ENCODE assay signal across 9 mouse cellular contexts in genomic region chr17:30454862-30455243, GRCm38 (mm10).
DNase-seq lines count a peak whose midpoint lies in the region; ATAC-seq and TF ChIP-seq lines count a peak whose summit lies in the region.
"Had no signal": no experiment of that assay in that cellular context is flagged by ENCODE, and none has a peak within 500 bp of the region (broad histone marks: within the 10 kb centered on the region; RNA-seq: fewer than 3 reads in every experiment).

No protein-coding gene starts in this region.

- 28% methylated on average over 3 of the region's 3 CpGs for WGBS in forebrain, embryonic 10.5 days
- WGBS in forebrain, embryonic 12.5 days: 16% methylated on average over 3 of the region's 3 CpGs
- WGBS in embryonic facial prominence, embryonic 14.5 days: 17% methylated on average over 3 of the region's 3 CpGs
- WGBS in kidney, postnatal 0 days: 35% methylated on average over 3 of the region's 3 CpGs
- 26% methylated on average over 3 of the region's 3 CpGs for WGBS in liver, postnatal 0 days (ENCODE audit: insufficient replicate concordance)
- WGBS in spleen, adult 2 months: 28% methylated on average over 3 of the region's 3 CpGs

- no peak for ATAC-seq in forebrain, embryonic 12.5 days (ENCODE audit: low FRiP score)
- no peak for ATAC-seq in embryonic facial prominence, embryonic 14.5 days (ENCODE audit: low read depth)
- ATAC-seq in kidney, postnatal 0 days (replicated peaks; ENCODE audit: low FRiP score, low read depth): no peak
- no peak for ATAC-seq in liver, postnatal 0 days

- H3K36me3 ChIP-seq in forebrain, embryonic 10.5 days (replicated peaks): no peaks in the 10 kb centered on the region
- H3K36me3 ChIP-seq in forebrain, embryonic 12.5 days (replicated peaks): no peaks in the 10 kb centered on the region
- no peaks in the 10 kb centered on the region for H3K36me3 ChIP-seq in embryonic facial prominence, embryonic 14.5 days (ENCODE audit: control insufficient read depth, insufficient read depth, low read length)
- H3K36me3 ChIP-seq in kidney, postnatal 0 days (ENCODE audit: insufficient read depth, low read length): no peaks in the 10 kb centered on the region
- no peaks in the 10 kb centered on the region for H3K36me3 ChIP-seq in liver, postnatal 0 days (replicated peaks; ENCODE audit: insufficient read depth, low read length)
- no peaks in the 10 kb centered on the region for H3K36me3 ChIP-seq in spleen, adult 2 months (ENCODE audit: control insufficient read depth, insufficient read depth, low read length)
- H3K36me3 ChIP-seq: limb, embryonic 15.5 days had no signal

- H3K4me1 ChIP-seq in forebrain, embryonic 10.5 days: peaks cover 33% of the 10 kb centered on the region
- peaks cover 37% of the 10 kb centered on the region for H3K4me1 ChIP-seq in forebrain, embryonic 12.5 days
- no peaks in the 10 kb centered on the region for H3K4me1 ChIP-seq in embryonic facial prominence, embryonic 14.5 days (ENCODE audit: control insufficient read depth, insufficient read depth, low read length)
- no peaks in the 10 kb centered on the region for H3K4me1 ChIP-seq in kidney, postnatal 0 days (replicated peaks; ENCODE audit: insufficient read depth, low read length)
- H3K4me1 ChIP-seq in liver, postnatal 0 days (ENCODE audit: insufficient read depth): no peaks in the 10 kb centered on the region
- no peaks in the 10 kb centered on the region for H3K4me1 ChIP-seq in spleen, adult 2 months (ENCODE audit: control insufficient read depth, insufficient read depth, insufficient read length)

- H3K9ac ChIP-seq in forebrain, embryonic 12.5 days: no peak overlapping the region
- no peak overlapping the region for H3K9ac ChIP-seq in embryonic facial prominence, embryonic 14.5 days (ENCODE audit: low read depth, low read length)
- H3K9ac ChIP-seq in kidney, postnatal 0 days (ENCODE audit: low read depth, low read length): no peak overlapping the region
- no peak overlapping the region for H3K9ac ChIP-seq in liver, postnatal 0 days (replicated peaks)
- H3K9ac ChIP-seq: limb, embryonic 15.5 days had no signal

- H3K9me3 ChIP-seq in forebrain, embryonic 10.5 days: no peaks in the 10 kb centered on the region
- no peaks in the 10 kb centered on the region for H3K9me3 ChIP-seq in forebrain, embryonic 12.5 days
- H3K9me3 ChIP-seq in embryonic facial prominence, embryonic 14.5 days (ENCODE audit: control insufficient read depth, low read length): no peaks in the 10 kb centered on the region
- H3K9me3 ChIP-seq in kidney, postnatal 0 days (replicated peaks; ENCODE audit: low read length): no peaks in the 10 kb centered on the region
- H3K9me3 ChIP-seq in liver, postnatal 0 days (ENCODE audit: low read length): no peaks in the 10 kb centered on the region
- H3K9me3 ChIP-seq: limb, embryonic 15.5 days had no signal

- H3K27me3 ChIP-seq in forebrain, embryonic 10.5 days (ENCODE audit: poor library complexity, severe bottlenecking): no peaks in the 10 kb centered on the region
- no peaks in the 10 kb centered on the region for H3K27me3 ChIP-seq in forebrain, embryonic 12.5 days
- H3K27me3 ChIP-seq in embryonic facial prominence, embryonic 14.5 days (replicated peaks; ENCODE audit: control insufficient read depth, insufficient read depth, low read length): no peaks in the 10 kb centered on the region
- no peaks in the 10 kb centered on the region for H3K27me3 ChIP-seq in kidney, postnatal 0 days (ENCODE audit: insufficient read depth, low read length)
- H3K27me3 ChIP-seq in liver, postnatal 0 days (ENCODE audit: insufficient read depth, low read length): no peaks in the 10 kb centered on the region
- no peaks in the 10 kb centered on the region for H3K27me3 ChIP-seq in spleen, adult 2 months (ENCODE audit: control insufficient read depth, insufficient read depth, low read length)
- H3K27me3 ChIP-seq: limb, embryonic 15.5 days had no signal

- DNase-seq in forebrain, embryonic 10.5 days (ENCODE audit: extremely low spot score, low spot score): peak; percentile 79
- peak; percentile 81 for DNase-seq in B cell, adult 2 months
- DNase-seq in adrenal gland, postnatal 36 days: peak; percentile 74 to 76
- DNase-seq in embryonic facial prominence, embryonic 14.5 days (ENCODE audit: low spot score): peak; percentile 74
- DNase-seq in kidney, postnatal 0 days (ENCODE audit: low spot score): peak; percentile 82
- peak; percentile 73 for DNase-seq in liver, postnatal 0 days
- DNase-seq in spleen, adult 2 months (ENCODE audit: low read depth in 1 of 2, low spot score in 2 of 2): peak; percentile 22 to 53

- no peak overlapping the region for H3K27ac ChIP-seq in forebrain, embryonic 10.5 days
- H3K27ac ChIP-seq in forebrain, embryonic 12.5 days: no peak overlapping the region
- no peak overlapping the region for H3K27ac ChIP-seq in embryonic facial prominence, embryonic 14.5 days (replicated peaks; ENCODE audit: low read depth, low read length)
- no peak overlapping the region for H3K27ac ChIP-seq in kidney, postnatal 0 days
- no peak overlapping the region for H3K27ac ChIP-seq in liver, postnatal 0 days (ENCODE audit: low read depth)
- no peak overlapping the region for H3K27ac ChIP-seq in spleen, adult 2 months (ENCODE audit: insufficient read depth, low read length)
- H3K27ac ChIP-seq: limb, embryonic 15.5 days had no signal

- no peak for TF ChIP-seq POLR2A in spleen, adult 2 months (IDR thresholded peaks at IDR 0.05; ENCODE audit: low read depth, low read length)

- no peak overlapping the region for H3K4me3 ChIP-seq in forebrain, embryonic 10.5 days
- H3K4me3 ChIP-seq in forebrain, embryonic 12.5 days (replicated peaks): no peak overlapping the region
- no peak overlapping the region for H3K4me3 ChIP-seq in embryonic facial prominence, embryonic 14.5 days (ENCODE audit: low read depth, low read length)
- no peak overlapping the region for H3K4me3 ChIP-seq in kidney, postnatal 0 days (replicated peaks; ENCODE audit: low read depth, low read length)
- no peak overlapping the region for H3K4me3 ChIP-seq in liver, postnatal 0 days (ENCODE audit: low read depth, low read length)
- H3K4me3 ChIP-seq in spleen, adult 2 months (ENCODE audit: extremely low read depth, insufficient read depth, insufficient read length): no peak overlapping the region
- H3K4me3 ChIP-seq: limb, embryonic 15.5 days had no signal

- peak; percentile 89 for TF ChIP-seq CTCF in kidney, postnatal 0 days (IDR thresholded peaks at IDR 0.05; ENCODE audit: low read depth)
- TF ChIP-seq CTCF in liver, postnatal 0 days (IDR thresholded peaks at IDR 0.05; ENCODE audit: low read depth): peak; percentile 82
- peak; percentile 65; the same call in 1 of the 2 replicates for TF ChIP-seq CTCF in spleen, adult 2 months (IDR thresholded peaks at IDR 0.05; ENCODE audit: extremely low read depth, insufficient read depth, insufficient read length, insufficient replicate concordance)

- TF ChIP-seq EP300 in liver, postnatal 0 days (IDR thresholded peaks at IDR 0.05; ENCODE audit: low read depth): no peak

- no peak overlapping the region for H3K4me2 ChIP-seq in forebrain, embryonic 12.5 days
- no peak overlapping the region for H3K4me2 ChIP-seq in embryonic facial prominence, embryonic 14.5 days (ENCODE audit: low read depth, low read length)
- H3K4me2 ChIP-seq in kidney, postnatal 0 days (ENCODE audit: low read length): no peak overlapping the region
- no peak overlapping the region for H3K4me2 ChIP-seq in liver, postnatal 0 days (ENCODE audit: low read depth, low read length)
- H3K4me2 ChIP-seq: limb, embryonic 15.5 days had no signal
